Mouse (Mus musculus) heart, embryonic 12.5 days (tissue): ENCODE measurements around the gene Tjp1. TPM values are rescaled to one million over a fixed set of nuclear protein-coding genes. Genes with fewer than 3 reads are reported as not detected.

Experiments used
- ATAC-seq: fragments of 200-750 bp; cut with Nextera tagmentation; 2 replicates; pipeline ENCODE4 v1.8.0; 2017; ENCODE audit warnings: moderate TSS enrichment, moderate library complexity; ENCODE audit not compliant: insufficient number of reproducible peaks, low FRiP score
- H3K27ac ChIP-seq: fragments of 300-500 bp; sonication (generic); 2 replicates; pipeline ENCODE4 v1.5.1; 2016; ENCODE audit warnings: mild to moderate bottlenecking, moderate library complexity; ENCODE audit not compliant: poor library complexity, severe bottlenecking
- H3K27me3 ChIP-seq: fragments of 300-500 bp; sonication (generic); replicated peaks from 2 replicates; pipeline ENCODE4 v1.6.1; 2016; ENCODE audit warnings: mild to moderate bottlenecking, moderate library complexity
- H3K36me3 ChIP-seq: fragments of 300-500 bp; sonication (generic); 2 replicates; pipeline ENCODE4 v1.6.1; 2016; ENCODE audit warnings: mild to moderate bottlenecking, moderate library complexity
- H3K4me1 ChIP-seq: fragments of 300-500 bp; sonication (generic); replicated peaks from 2 replicates; pipeline ENCODE4 v1.6.1; 2016; ENCODE audit warnings: mild to moderate bottlenecking
- H3K4me2 ChIP-seq: fragments of 300-500 bp; sonication (generic); 2 replicates; pipeline ENCODE4 v1.6.1; 2016; ENCODE audit warnings: mild to moderate bottlenecking, moderate library complexity
- H3K4me3 ChIP-seq: fragments of 300-500 bp; sonication (generic); 2 replicates; pipeline ENCODE4 v1.5.1; 2016; ENCODE audit warnings: mild to moderate bottlenecking
- H3K9ac ChIP-seq: fragments of 300-500 bp; sonication (generic); 2 replicates; pipeline ENCODE4 v1.6.1; 2016; ENCODE audit warnings: mild to moderate bottlenecking, moderate library complexity
- H3K9me3 ChIP-seq: fragments of 300-500 bp; sonication (generic); replicated peaks from 2 replicates; pipeline ENCODE4 v1.6.1; 2016; ENCODE audit warnings: mild to moderate bottlenecking, moderate library complexity
- WGBS: fragments of 180-500 bp; shearing (Covaris S2); methylation state at CpG from one replicate; pipeline ENCODE4 v1.1.7; 2016; 5-methylcytosine and 5-hydroxymethylcytosine counted together
- polyA plus RNA-seq: library from polyadenylated mRNA; unstranded; fragments of >200 nt; fragmentation: Nextera tagmentation; extraction: Ambion mirVana; gene quantifications from 2 replicates; pipeline ENCODE4 v1.2.1, GENCODE M21; 2016

Tjp1 gene
- polyA plus RNA-seq, 1 experiment from 2014 or later: 35.5 TPM

GRCm38 (mm10) chr7:65516903-65517302 is 10.7 kb downstream of the Tjp1 start:
- H3K9ac ChIP-seq: no peak overlapping the region
- H3K27ac ChIP-seq: no peak overlapping the region
- H3K4me3 ChIP-seq: no peak overlapping the region
- peaks cover 7% of the 10 kb centered on the region; the same call in 1 of the 2 replicates for H3K27me3 ChIP-seq
- no peaks in the 10 kb centered on the region for H3K9me3 ChIP-seq
- ATAC-seq: no peak
- H3K4me2 ChIP-seq: no peak overlapping the region
- 62% methylated on average over 8 of the region's 8 CpGs for WGBS
- H3K36me3 ChIP-seq: no peaks in the 10 kb centered on the region
- no peaks in the 10 kb centered on the region for H3K4me1 ChIP-seq

GRCm38 (mm10) chr7:65513451-65514179 is 14.0 kb downstream of the Tjp1 start:
- Histone ChIP-seq H3K27me3 (peaks cover 7% of the 10 kb centered on the region; the same call in 1 of the 2 replicates), H3K4me2 (no peak overlapping the region), H3K9me3 (no peaks in the 10 kb centered on the region), H3K27ac (no peak overlapping the region), H3K4me3 (no peak overlapping the region), H3K36me3 (no peaks in the 10 kb centered on the region), H3K4me1 (no peaks in the 10 kb centered on the region), H3K9ac (no peak overlapping the region)
- no peak for ATAC-seq
- 58% methylated on average over 10 of the region's 10 CpGs for WGBS

GRCm38 (mm10) chr7:65509357-65509756 is 18.2 kb downstream of the Tjp1 start:
- no peak overlapping the region for H3K27ac ChIP-seq
- H3K27me3 ChIP-seq: peaks cover 6% of the 10 kb centered on the region; the same call in 1 of the 2 replicates
- ATAC-seq: no peak
- no peaks in the 10 kb centered on the region for H3K4me1 ChIP-seq
- H3K4me3 ChIP-seq: no peak overlapping the region
- H3K4me2 ChIP-seq: no peak overlapping the region
- WGBS: 78% methylated on average over 3 of the region's 3 CpGs
- H3K9me3 ChIP-seq: no peaks in the 10 kb centered on the region
- no peak overlapping the region for H3K9ac ChIP-seq
- H3K36me3 ChIP-seq: no peaks in the 10 kb centered on the region

GRCm38 (mm10) chr7:65507341-65507740 is 20.2 kb downstream of the Tjp1 start:
- Histone ChIP-seq H3K9ac (no peak overlapping the region), H3K36me3 (no peaks in the 10 kb centered on the region), H3K4me3 (no peak overlapping the region), H3K4me1 (peaks cover 7% of the 10 kb centered on the region; the same call in 1 of the 2 replicates), H3K27ac (no peak overlapping the region), H3K27me3 (no peaks in the 10 kb centered on the region), H3K9me3 (no peaks in the 10 kb centered on the region), H3K4me2 (no peak overlapping the region)
- no peak for ATAC-seq
- 74% methylated on average over 5 of the region's 5 CpGs for WGBS

- 56% methylated on average over 10 of the region's 10 CpGs for WGBS
- Histone ChIP-seq H3K4me1 (peaks cover 7% of the 10 kb centered on the region; the same call in 1 of the 2 replicates), H3K4me2 (no peak overlapping the region), H3K9me3 (no peaks in the 10 kb centered on the region; the same call in 1 of the 2 replicates), H3K27ac (no peak overlapping the region), H3K36me3 (no peaks in the 10 kb centered on the region), H3K4me3 (no peak overlapping the region), H3K27me3 (no peaks in the 10 kb centered on the region), H3K9ac (no peak overlapping the region)
- ATAC-seq: no peak
Observed at GRCm38 (mm10) chr7:65502486-65503322, 24.9 kb downstream of the Tjp1 start.

GRCm38 (mm10) chr7:65500746-65501145 is 26.8 kb downstream of the Tjp1 start:
- WGBS: 46% methylated on average over 7 of the region's 7 CpGs
- ATAC-seq: no peak

GRCm38 (mm10) chr7:65497733-65498583 is 29.6 kb downstream of the Tjp1 start:
- H3K9me3 ChIP-seq: no peaks in the 10 kb centered on the region; the same call in 1 of the 2 replicates
- H3K27ac ChIP-seq: no peak overlapping the region
- peak; percentile 72; the same call in 1 of the 2 replicates for ATAC-seq
- WGBS: 50% methylated on average over 12 of the region's 12 CpGs
- no peak overlapping the region for H3K4me3 ChIP-seq
- no peak overlapping the region for H3K9ac ChIP-seq
- no peaks in the 10 kb centered on the region for H3K36me3 ChIP-seq
- no peaks in the 10 kb centered on the region for H3K27me3 ChIP-seq
- H3K4me2 ChIP-seq: no peak overlapping the region
- H3K4me1 ChIP-seq: peaks cover 6% of the 10 kb centered on the region; the same call in 1 of the 2 replicates

More at GRCm38 (mm10) chr7:65500746-65501145, 26.8 kb downstream of the Tjp1 start:
- Histone ChIP-seq H3K4me1 (peaks cover 7% of the 10 kb centered on the region; the same call in 1 of the 2 replicates), H3K36me3 (no peaks in the 10 kb centered on the region), H3K9ac (no peak overlapping the region), H3K4me2 (no peak overlapping the region), H3K4me3 (no peak overlapping the region), H3K27ac (no peak overlapping the region), H3K9me3 (no peaks in the 10 kb centered on the region; the same call in 1 of the 2 replicates), H3K27me3 (no peaks in the 10 kb centered on the region)

- Histone ChIP-seq H3K27me3 (no peaks in the 10 kb centered on the region), H3K4me1 (peaks cover 7% of the 10 kb centered on the region), H3K4me3 (no peak overlapping the region), H3K9me3 (0 out of 2 replicates have a peak, but pooled peaks cover 4% of the 10 kb centered on the region), H3K27ac (no peak overlapping the region), H3K36me3 (no peaks in the 10 kb centered on the region), H3K9ac (no peak overlapping the region), H3K4me2 (no peak overlapping the region)
- no peak for ATAC-seq
- WGBS: 79% methylated on average over 7 of the region's 7 CpGs
Observed at GRCm38 (mm10) chr7:65490526-65490925, 37.1 kb downstream of the Tjp1 start.

- H3K9ac ChIP-seq: no peak overlapping the region
Observed at GRCm38 (mm10) chr7:65489742-65490141, 37.8 kb downstream of the Tjp1 start.

GRCm38 (mm10) chr7:65489195-65489594 is 38.4 kb downstream of the Tjp1 start:
- Histone ChIP-seq H3K4me2 (no peak overlapping the region), H3K9ac (no peak overlapping the region), H3K4me1 (peaks cover 10% of the 10 kb centered on the region), H3K27ac (no peak overlapping the region), H3K4me3 (no peak overlapping the region), H3K27me3 (no peaks in the 10 kb centered on the region), H3K36me3 (no peaks in the 10 kb centered on the region), H3K9me3 (0 out of 2 replicates have a peak, but pooled peaks cover 4% of the 10 kb centered on the region)
- WGBS: 90% methylated on average over 6 of the region's 6 CpGs
- ATAC-seq: no peak

More at GRCm38 (mm10) chr7:65489742-65490141, 37.8 kb downstream of the Tjp1 start:
- H3K4me2 ChIP-seq: no peak overlapping the region
- H3K4me1 ChIP-seq: peaks cover 7% of the 10 kb centered on the region
- no peaks in the 10 kb centered on the region for H3K27me3 ChIP-seq
- H3K27ac ChIP-seq: no peak overlapping the region
- 62% methylated on average over 9 of the region's 9 CpGs for WGBS
- no peak overlapping the region for H3K4me3 ChIP-seq
- no peak for ATAC-seq
- no peaks in the 10 kb centered on the region for H3K36me3 ChIP-seq
- 0 out of 2 replicates have a peak, but pooled peaks cover 4% of the 10 kb centered on the region for H3K9me3 ChIP-seq
